Mouse (Mus musculus) layer of hippocampus, postnatal 25 days (tissue): ENCODE results near the gene Olfr9. TPM values are rescaled to one million over a fixed set of nuclear protein-coding genes. Genes with fewer than 3 reads are reported as not detected.
"Not testable (repeated sequence)": the region's sequence is repeated elsewhere in the genome, so short reads cannot be mapped to it uniquely, and the experiment has no call there.

ENCODE experiments used
- DNase-seq, 2 experiments: peaks; one replicate each; pipeline ENCODE4 v3.0.0; 2022; ENCODE audit warnings: mixed read lengths in 2 of 2, low spot score in 1 of 2; ENCODE audit errors: extremely low spot score in 1 of 2
- total RNA-seq, 2 experiments: library from RNA; stranded (reverse); gene quantifications; 2 replicates each; pipeline ENCODE4 v1.2.3; 2021

Olfr9 gene
- total RNA-seq, 2 experiments from 2014 or later, result not detected

GRCm38 (mm10) chr10:128996523-128997040 is 7.4 kb downstream of the Olfr9 start:
- DNase-seq, result no peak

- no peak for DNase-seq
These were observed 15.0 kb downstream of the Olfr9 start for GRCm38 (mm10) chr10:129004032-129004920.

- no peak for DNase-seq
These were observed 21.1 kb downstream of the Olfr9 start, which contains the start of gene Olfr763 for GRCm38 (mm10) chr10:129010288-129010841. Gene Olfr763 (plus strand): TSS chr10:129010791.

- DNase-seq, result not testable (repeated sequence)
These were observed 22.3 kb downstream of the Olfr9 start for GRCm38 (mm10) chr10:129011511-129011910.

- no peak for DNase-seq
These were observed 25.2 kb downstream of the Olfr9 start for GRCm38 (mm10) chr10:129014477-129014876.

GRCm38 (mm10) chr10:129023319-129023718 is 34.1 kb downstream of the Olfr9 start:
- no peak for DNase-seq

- DNase-seq, result peak; percentile 22 to 66
These were observed 36.9 kb downstream of the Olfr9 start for GRCm38 (mm10) chr10:129026018-129026662.

GRCm38 (mm10) chr10:129028343-129028742 is 39.1 kb downstream of the Olfr9 start:
- DNase-seq, result no peak

GRCm38 (mm10) chr10:129039796-129040195 is 50.6 kb downstream of the Olfr9 start, which contains the start of gene Olfr764-ps1:
Gene Olfr764-ps1 (minus strand): TSS chr10:129039896.
- no peak for DNase-seq

Other genes with a start within 250 kb of the Olfr9 start
- gene Dgka, start 244.6 kb upstream of the Olfr9 start, total RNA-seq, result 1 to 10 TPM; 9.3 to 9.8 TPM
- 10 to 100 TPM; 25.1 to 26.3 TPM for gene Pym1, start 241.5 kb upstream of the Olfr9 start, total RNA-seq
- under 1 TPM; 0.54 to 0.81 TPM for gene Mmp19, start 198.5 kb upstream of the Olfr9 start, total RNA-seq
- gene Dnajc14, start 185.4 kb upstream of the Olfr9 start, total RNA-seq, result 10 to 100 TPM; 66.4 to 68.4 TPM
- gene Tmem198b, start 185.1 kb upstream of the Olfr9 start, total RNA-seq, result 10 to 100 TPM; 11.3 to 12.1 TPM
- 10 to 100 TPM; 36.5 to 39.9 TPM for gene Sarnp, start 172.1 kb upstream of the Olfr9 start, total RNA-seq
- gene Ormdl2, start 167.8 kb upstream of the Olfr9 start, total RNA-seq, result 1 to 10 TPM; 7.9 to 8.8 TPM
- 10 to 100 TPM; 20.9 to 21.4 TPM for gene Gdf11, start 97.7 kb upstream of the Olfr9 start, total RNA-seq
- gene Cd63, start 88.4 kb upstream of the Olfr9 start, total RNA-seq, result 10 to 100 TPM; 76.6 to 84.7 TPM
- gene Rdh5, start 66.5 kb upstream of the Olfr9 start, total RNA-seq, result 1 to 10 TPM; 5.8 to 6.6 TPM
- 100 to 1,000 TPM in 1 of 2 experiments, 10 to 100 TPM in 1; 86.8 to 102 TPM for gene Bloc1s1, start 65.4 kb upstream of the Olfr9 start, total RNA-seq
- gene Itga7, start 55.6 kb upstream of the Olfr9 start, total RNA-seq, result 10 to 100 TPM; 25.6 to 30.7 TPM
- not detected for gene Mettl7b, start 28.4 kb upstream of the Olfr9 start, total RNA-seq
- gene Olfr763, start 21.4 kb downstream of the Olfr9 start, total RNA-seq, result not detected
- gene Olfr764-ps1, start 50.5 kb downstream of the Olfr9 start, total RNA-seq, result not detected
- not detected for gene Olfr765, start 60.6 kb downstream of the Olfr9 start, total RNA-seq
- gene Olfr766-ps1, start 79.5 kb downstream of the Olfr9 start, total RNA-seq, result not detected
- not detected for gene Olfr767, start 93.5 kb downstream of the Olfr9 start, total RNA-seq
- gene Olfr768, start 109.9 kb downstream of the Olfr9 start, total RNA-seq, result not detected
- not detected for gene Olfr769, start 128.4 kb downstream of the Olfr9 start, total RNA-seq
- gene Olfr770, start 149.6 kb downstream of the Olfr9 start, total RNA-seq, result not detected
- gene Olfr771, start 175.3 kb downstream of the Olfr9 start, total RNA-seq, result not detected
- not detected for gene Olfr772, start 188.5 kb downstream of the Olfr9 start, total RNA-seq
- gene Olfr773, start 198.0 kb downstream of the Olfr9 start, total RNA-seq, result not detected
- gene Olfr774, start 246.8 kb downstream of the Olfr9 start, total RNA-seq, result not detected